Mouse (Mus musculus) kidney, adult 11 months (tissue): ENCODE measurements around the gene Foxd2.

Source experiments
- DNase-seq: peaks from one replicate; pipeline ENCODE4 v3.0.0; 2022

Gene Foxd2

GRCm38 (mm10) chr4:114908829-114909601 is at the start of gene Foxd2:
Gene Foxd2 (minus strand): TSS chr4:114908873.
- DNase-seq: peak; percentile 83

- DNase-seq: no peak
Measured at GRCm38 (mm10) chr4:114958231-114958630, 49.6 kb upstream of the Foxd2 start.

- no peak for DNase-seq
Measured at GRCm38 (mm10) chr4:114957403-114957802, 48.7 kb upstream of the Foxd2 start.

- no peak for DNase-seq
Measured at GRCm38 (mm10) chr4:114953172-114953571, 44.5 kb upstream of the Foxd2 start.

GRCm38 (mm10) chr4:114947852-114948481 is 39.3 kb upstream of the Foxd2 start:
- no peak for DNase-seq

- DNase-seq: peak; percentile 57
Measured at GRCm38 (mm10) chr4:114947395-114947794, 38.7 kb upstream of the Foxd2 start.

- DNase-seq: no peak
Measured at GRCm38 (mm10) chr4:114946416-114946815, 37.7 kb upstream of the Foxd2 start.

- no peak for DNase-seq
Measured at GRCm38 (mm10) chr4:114945021-114945420, 36.3 kb upstream of the Foxd2 start.

- no peak for DNase-seq
Measured at GRCm38 (mm10) chr4:114942583-114942982, 33.9 kb upstream of the Foxd2 start.

- no peak for DNase-seq
Measured at GRCm38 (mm10) chr4:114942112-114942511, 33.4 kb upstream of the Foxd2 start.

- DNase-seq: no peak
Measured at GRCm38 (mm10) chr4:114941311-114941710, 32.6 kb upstream of the Foxd2 start.

GRCm38 (mm10) chr4:114938248-114938647 is 29.6 kb upstream of the Foxd2 start:
- DNase-seq: no peak

GRCm38 (mm10) chr4:114937459-114938047 is 28.9 kb upstream of the Foxd2 start:
- no peak for DNase-seq

GRCm38 (mm10) chr4:114934188-114934587 is 25.5 kb upstream of the Foxd2 start:
- no peak for DNase-seq

GRCm38 (mm10) chr4:114932747-114933146 is 24.1 kb upstream of the Foxd2 start:
- DNase-seq: no peak

GRCm38 (mm10) chr4:114929155-114929554 is 20.5 kb upstream of the Foxd2 start:
- DNase-seq: no peak

- no peak for DNase-seq
Measured at GRCm38 (mm10) chr4:114925917-114926312, 17.2 kb upstream of the Foxd2 start, which contains the start of gene Foxe3. Gene Foxe3 (minus strand): TSS chr4:114926013.

GRCm38 (mm10) chr4:114924971-114925916 is 16.6 kb upstream of the Foxd2 start:
- no peak for DNase-seq

GRCm38 (mm10) chr4:114917091-114917490 is 8.4 kb upstream of the Foxd2 start:
- no peak for DNase-seq

- DNase-seq: no peak
Measured at GRCm38 (mm10) chr4:114916056-114916455, 7.4 kb upstream of the Foxd2 start.

GRCm38 (mm10) chr4:114913594-114913962 is 4.9 kb upstream of the Foxd2 start:
- peak; percentile 40 for DNase-seq

- DNase-seq: no peak
Measured at GRCm38 (mm10) chr4:114912705-114913593, 4.3 kb upstream of the Foxd2 start.
